Mouse (Mus musculus) retina, postnatal 1 day (tissue): ENCODE measurements around the gene Irak2.
"Not testable (repeated sequence)": the region's sequence is repeated elsewhere in the genome, so short reads cannot be mapped to it uniquely, and the experiment has no call there.

Experiments
- DNase-seq: peaks from one replicate; pipeline ENCODE4 v3.0.0-alpha.2; 2012

Gene Irak2

DNA sequence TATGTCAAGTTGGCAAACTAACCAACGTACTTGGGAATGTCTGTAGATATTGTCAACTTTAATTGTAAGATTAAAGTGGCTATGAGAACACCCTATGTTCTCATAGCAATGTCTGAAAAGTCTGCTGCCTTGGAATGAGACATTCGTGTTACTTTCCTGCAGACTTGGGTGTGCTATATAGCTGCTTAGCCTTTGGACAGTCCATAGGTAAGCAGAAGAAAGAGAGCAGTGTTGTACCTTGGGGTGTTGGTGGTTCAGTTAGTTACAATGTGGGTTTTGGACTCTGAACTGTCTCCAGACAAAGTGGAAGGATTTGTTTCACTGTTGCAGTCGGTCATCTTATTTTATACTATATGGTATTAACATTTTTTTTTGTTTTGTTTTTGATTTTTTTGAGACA, 74.5 kb downstream of the Irak2 start:
- no peak for DNase-seq

DNA sequence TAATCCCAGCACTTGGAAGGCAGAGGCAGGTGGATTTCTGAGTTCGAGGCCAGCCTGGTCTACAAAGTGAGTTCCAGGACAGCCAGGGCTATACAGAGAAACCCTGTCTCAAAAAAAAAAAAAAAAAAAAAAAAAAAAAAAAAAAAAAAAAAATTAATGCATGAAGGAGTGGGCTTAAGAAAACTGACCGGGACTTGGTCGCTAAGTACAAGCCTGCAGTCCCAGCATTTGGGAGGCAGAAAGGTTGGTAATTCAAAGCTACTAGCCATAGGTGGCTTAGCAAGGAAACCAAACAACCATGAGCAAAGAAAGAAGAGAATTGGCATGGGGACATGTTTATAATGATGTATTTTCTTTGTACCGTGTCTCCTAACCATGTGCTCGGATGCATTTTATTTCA, 75.1 kb downstream of the Irak2 start:
- not testable (repeated sequence) for DNase-seq

DNA sequence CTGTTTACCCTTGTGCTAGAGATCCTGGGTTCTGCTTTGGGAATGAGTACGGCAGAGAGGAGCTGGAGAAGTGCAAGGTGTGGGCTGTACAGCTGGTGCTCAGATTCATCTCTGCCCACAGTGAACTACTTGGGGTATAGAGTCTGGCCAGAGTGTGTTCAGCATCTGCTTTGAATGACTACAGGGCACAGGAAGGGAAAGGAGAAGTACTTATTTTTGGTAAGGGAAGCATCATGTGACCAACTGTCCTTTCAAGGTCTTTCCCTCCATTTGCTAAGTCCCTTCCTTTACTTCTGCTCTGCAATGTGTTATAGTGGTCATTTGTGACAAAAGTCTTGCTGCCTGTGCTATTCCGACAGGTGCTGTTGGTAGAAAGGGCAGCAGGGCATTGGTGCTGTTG, 76.0 kb downstream of the Irak2 start:
- no peak for DNase-seq

DNA sequence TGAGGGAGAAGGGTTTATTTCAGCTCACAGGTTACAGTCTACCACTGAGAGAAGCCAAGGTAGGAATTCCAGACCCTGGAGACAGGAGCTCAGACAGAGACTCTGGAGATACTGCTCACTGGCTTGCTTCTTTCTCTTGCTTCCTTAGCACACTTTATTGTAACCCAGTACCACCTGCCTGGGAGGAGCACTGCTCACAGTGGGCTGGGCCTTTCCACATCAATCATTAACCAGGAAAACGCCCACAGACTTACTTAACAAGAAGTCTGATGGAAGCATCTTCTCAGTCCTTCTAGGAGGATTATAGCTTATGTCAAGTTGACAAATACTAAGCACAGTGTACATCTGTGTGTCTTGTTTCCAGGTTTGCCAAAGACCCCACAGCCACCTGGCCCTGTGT, 76.5 kb downstream of the Irak2 start:
- no peak for DNase-seq

DNA sequence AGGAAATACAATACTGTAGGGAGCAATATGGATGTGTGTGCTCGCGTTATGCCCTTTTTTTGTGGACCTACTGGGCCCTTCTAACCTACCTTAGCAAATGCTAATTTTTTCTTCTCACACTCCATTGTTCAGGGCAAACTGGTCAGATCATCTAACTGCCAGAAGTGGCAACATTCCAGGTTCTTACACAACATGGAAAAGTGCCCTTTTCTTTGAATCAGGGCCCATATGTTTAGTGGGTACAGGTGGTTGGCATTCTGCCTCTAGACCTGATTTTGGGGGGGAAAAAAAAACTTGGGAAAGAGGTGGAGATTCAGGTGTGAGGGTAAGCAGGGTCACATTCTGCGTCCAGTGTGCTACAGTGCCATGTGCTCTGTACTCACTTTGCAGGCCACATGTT, 79.3 kb downstream of the Irak2 start:
- no peak for DNase-seq

DNA sequence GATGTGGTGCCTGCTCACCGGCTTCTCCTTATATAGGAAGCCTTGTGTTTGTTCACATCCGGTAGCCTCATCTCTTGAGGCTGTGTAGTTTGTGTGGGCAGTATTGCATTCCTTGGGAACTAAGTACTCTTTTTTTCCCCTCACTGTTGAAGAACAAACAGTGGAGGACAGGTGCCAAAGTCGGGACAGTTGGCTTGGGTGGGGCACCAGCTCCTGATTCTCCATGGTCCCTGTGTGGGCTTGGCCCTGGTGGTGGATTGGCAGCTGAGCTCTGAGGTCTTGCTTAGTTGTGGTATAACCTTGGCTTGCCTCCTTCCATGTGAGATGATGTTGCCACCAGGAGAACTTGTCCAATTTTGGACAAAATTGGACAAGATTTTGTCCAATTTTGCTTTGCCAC, 81.6 kb downstream of the Irak2 start, which contains the start of gene Ghrl:
Gene Ghrl, minus strand, starts transcription at position 3 of the 400 bp plus-strand sequence.
- DNase-seq = no peak

DNA sequence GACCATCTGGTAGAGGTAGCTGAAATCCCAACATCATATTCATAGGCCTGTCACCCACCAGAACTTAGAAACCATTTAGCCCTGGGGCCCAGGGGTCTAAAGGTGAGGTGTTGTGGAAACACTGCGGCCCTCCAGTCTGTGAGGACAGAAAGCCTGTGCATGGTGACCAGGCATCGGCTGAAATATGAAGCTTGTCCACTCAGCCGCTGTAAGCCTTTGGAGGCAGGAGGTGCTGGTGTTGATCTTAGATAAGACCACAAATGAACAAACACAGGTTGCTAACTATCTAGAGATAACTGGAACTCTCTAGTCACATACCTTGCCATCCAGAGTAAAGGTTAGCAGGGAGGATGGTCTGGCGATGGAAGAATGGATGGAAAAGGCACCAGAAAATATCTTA, 82.8 kb downstream of the Irak2 start:
- no peak for DNase-seq

DNA sequence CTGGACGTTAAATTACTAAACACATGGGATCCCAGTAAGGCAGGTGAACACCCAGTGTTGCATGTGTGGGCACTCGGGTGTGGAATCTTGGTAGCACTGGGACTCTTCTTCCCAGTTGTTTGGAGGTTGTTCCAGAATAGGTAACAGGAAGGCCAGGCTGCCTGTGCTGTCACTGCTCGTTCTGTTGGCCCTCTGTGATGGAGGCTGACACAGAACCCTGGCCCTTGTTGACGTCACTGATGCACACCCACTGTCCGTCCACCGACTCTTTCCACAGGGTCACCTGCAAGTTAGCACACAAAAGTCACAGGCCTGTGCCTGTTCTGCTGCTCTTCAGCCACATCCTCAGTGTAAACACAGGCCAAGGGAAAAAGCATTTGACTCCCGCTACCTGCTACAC, 89.9 kb downstream of the Irak2 start:
- no peak for DNase-seq

DNA sequence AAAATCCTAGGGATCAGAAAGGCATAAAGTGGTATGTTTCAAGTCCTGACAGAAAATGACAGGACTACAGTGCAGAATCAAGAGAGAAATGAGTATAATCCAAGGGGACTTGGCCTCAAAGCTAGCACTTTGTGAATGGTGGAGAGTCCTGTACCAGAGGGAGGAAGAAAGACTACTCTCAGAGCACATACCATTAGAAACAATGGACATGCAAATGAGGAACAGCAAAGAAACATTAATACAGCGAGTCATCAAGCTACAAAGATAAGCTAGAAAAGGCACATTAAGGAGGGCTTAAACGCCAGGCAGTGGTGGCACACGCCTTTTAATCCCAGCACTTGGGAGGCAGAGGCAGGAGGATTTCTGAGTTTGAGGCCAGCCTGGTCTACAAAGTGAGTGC, 93.0 kb downstream of the Irak2 start:
- DNase-seq = no peak

DNA sequence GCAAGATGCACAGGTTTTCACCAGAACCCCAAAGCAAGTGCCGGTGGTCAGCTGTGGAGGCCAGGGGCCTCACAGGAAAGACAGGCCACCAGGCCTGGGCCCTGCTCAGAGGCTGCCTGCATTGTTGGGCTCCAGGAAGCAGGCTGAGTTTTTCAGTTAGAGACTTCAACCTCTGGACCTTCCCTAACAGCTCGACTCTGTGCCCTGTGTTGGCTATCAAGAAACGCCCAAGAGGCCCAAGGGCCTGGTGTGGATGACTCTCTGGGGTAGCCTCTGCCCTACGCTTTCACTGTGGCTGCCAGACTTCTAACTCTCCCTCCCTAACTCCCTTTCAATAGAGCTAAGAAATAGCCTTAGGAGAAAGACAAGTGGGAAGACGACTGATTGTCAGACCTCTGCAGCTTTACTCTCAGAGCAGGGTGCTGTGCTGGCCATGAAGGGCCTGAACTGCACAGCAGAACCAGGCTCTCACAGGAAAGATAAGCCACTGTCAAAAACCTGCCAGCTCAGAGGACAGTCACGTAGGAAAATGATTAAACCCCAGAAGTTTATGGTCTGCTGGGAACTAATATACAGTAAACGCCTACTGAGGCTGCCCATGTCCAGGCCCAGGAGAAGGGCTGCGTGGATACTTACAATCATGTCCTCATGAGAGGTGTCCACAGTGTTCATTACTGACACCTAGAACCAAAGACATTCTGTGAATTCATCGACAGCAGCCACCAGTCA, 99.2 kb downstream of the Irak2 start:
- no peak for DNase-seq

DNA sequence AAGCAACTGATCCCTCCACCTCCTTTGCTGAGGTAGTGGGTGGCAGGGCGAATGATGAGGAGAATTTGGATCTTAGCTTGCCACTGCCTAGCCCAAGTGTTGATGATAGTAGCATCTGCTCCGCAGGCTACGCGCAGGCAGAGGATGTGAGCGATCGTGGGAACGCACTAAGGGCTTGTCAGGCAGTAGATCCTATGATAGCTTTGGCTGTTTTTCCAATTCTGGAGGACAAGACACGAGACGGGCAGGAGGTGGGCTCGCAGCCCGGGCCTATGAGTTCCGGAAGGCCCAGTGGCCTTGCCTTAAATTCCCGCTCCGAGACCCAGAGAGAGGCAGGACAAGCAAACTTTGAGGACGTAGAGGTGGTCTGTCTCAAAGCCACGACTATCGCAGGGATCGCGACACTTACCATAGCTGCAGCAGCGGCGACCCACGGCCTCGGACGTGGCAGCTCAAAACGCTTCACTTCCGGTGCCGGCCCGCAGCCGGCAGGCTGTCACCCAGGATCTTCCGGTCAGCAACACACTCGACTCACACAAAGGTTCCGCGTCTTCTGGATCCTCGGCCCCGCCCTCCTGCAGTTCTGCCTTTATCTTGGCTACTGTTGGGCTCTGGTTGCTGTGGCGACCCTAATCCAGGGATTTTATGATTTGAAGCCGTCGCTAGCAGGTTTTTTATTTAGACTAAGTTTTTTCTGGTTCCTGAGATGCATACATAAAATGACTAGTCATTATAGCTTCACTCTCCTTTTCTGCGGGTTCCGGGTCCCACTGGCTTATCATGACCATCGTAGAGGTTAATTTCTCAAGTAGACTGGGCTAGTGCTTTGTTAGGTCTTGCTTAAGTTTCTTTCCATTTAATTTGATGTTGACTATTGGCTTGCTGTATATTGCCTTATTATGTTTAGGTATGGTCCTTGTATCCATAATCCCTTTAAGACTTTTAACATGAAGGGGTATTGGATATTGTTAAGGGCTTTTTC, 102.3 kb downstream of the Irak2 start, which contains the start of gene Sec13:
Gene Sec13, minus strand, starts transcription at position 508 of the 982 bp plus-strand sequence.
- DNase-seq = peak; percentile 95

DNA sequence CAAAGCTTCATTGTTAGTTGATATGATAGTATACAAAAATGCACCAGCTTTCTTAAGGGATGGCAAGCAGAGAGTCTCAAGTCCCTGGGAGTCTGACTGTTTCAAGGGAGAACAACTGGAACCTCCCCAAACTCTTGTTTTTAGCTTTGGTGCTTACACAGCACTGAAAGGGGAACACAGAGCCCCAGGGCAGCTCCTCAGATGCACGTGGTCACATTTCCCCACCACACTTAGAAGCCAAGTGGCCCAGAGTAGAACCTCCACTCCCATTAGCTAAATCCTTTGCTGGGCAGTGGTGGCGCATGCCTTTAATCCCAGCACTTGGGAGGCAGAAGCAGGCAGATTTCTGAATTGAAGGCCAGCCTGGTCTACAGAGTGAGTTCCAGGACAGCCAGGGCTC, 103.2 kb downstream of the Irak2 start:
- no peak for DNase-seq

DNA sequence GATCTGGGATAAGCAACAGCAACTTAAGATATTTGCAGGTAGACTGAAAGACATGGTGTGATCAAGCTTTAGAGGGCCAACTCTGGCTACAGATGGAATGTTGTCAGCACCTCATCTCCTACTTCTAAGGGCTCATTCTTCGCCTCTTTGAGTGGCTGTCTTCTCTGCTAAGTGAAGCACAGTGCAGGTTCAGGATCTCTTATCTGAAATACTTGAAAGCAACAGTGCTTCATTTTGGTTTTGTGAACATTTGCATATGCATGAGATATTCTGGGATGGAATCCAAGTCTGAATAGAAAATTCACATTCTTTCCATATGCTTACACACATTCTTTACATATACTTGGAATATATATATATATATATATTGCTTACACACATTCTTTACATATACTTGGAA, 104.1 kb downstream of the Irak2 start:
- no peak for DNase-seq

DNA sequence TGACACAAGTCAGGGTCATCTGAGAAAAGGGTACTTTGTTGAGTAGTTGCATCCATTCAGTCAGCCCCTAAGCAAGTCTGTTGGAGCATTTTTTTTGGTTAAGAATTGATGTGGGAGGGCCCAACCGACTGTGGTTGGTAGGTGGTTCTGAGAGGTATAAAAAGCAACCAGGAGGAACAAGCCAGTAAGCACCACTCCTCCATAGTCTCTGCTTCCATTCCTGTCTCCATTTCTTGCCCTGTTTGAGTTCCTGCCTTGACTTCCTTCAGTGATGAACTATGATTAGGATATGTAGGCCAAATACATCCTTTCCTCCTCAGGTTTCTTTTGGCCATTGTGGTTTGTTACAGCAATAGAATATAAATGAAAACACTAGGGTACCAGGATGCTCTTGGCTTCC, 104.8 kb downstream of the Irak2 start:
- DNase-seq = no peak
